Mouse (Mus musculus): ENCODE measurements around the gene Strip1.
"Not testable (repeated sequence)": the region's sequence is repeated elsewhere in the genome, so short reads cannot be mapped to it uniquely, and the experiment has no call there.

The Strip1 gene

DNA sequence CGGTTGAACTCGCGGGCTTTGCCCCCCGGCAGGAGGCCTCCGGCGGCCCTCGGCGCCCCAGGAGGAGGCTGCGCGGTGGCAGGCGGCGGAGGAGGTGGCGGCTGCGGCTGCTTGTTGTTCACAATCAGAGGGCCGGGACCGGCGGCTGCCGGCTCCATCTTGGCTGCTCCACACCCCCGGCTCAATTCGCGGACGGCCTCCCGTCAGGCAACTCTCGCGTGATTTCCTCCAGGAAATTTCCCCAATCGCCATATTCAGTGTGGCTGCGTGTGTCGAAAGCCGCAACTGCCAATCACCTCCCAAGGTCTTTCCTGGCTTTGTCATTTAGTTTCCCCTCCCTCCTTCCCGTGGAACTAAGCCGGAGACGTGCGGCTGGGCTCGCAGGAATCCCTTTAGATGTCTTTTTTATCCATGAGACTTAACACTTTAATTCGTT is at the start of gene Strip1:
Strip1 (minus strand) TSS at position 172 of the 436 bp plus-strand sequence.
- DNase-seq, result peak; percentile 92 to 93

DNA sequence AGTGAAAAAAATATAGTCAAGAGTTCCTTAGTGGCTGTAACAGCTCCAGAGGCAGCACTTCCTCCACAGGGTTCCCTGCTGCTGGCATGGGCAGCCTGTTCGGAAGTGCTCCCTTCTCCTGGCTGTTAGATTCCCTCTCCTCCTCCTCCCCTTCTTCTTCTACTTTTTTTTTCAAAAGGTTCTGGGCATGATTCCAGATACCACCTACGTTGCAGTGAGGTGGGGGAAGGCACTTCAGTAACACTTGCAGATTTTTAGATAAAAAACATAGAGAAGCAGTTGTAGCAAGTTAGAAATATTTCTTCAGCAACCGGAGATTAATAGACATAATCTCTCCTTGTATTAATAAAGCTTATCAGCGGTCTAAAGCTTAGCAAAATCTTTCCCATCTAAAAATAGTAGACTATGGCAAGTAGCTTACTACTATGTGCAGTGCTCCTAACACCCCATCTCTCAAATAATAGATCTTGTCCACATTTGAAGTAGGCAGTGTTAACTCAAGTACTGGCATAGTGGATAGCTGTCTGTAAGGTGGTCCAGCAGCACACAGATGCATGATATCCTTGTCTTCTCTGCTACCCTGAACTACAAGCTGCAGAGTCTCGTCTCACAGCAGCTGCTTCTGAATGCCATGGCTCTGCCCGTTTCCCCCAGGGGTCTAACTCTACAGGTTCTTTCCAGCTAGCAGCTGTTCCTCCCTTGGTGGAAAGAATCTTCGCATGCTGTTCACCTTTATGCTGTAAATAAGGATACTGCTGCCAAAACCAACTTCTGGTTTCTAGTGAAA is 49.5 kb upstream of the Strip1 start:
- peak in 1 of 2 experiments; percentile 25 for DNase-seq

DNA sequence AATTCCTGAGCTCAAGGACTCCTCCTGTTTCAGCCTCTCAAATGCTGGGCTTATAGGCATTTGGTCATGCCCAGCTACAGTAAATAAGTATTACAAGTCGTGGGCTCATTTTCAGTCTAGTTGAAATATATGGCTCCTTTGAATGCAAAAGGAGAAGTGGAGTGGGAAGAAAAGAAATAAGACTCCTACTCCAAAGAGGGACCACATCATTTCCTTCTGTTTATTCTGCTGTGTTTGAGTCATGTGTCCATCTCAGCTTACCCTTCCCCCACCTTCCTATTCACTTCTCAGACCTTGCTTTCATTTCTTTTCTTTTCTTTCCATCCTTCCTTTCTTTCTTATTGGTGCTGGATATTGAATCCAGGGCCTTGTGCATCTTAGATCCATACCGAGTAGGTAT is 40.0 kb upstream of the Strip1 start:
- DNase-seq, result no peak

DNA sequence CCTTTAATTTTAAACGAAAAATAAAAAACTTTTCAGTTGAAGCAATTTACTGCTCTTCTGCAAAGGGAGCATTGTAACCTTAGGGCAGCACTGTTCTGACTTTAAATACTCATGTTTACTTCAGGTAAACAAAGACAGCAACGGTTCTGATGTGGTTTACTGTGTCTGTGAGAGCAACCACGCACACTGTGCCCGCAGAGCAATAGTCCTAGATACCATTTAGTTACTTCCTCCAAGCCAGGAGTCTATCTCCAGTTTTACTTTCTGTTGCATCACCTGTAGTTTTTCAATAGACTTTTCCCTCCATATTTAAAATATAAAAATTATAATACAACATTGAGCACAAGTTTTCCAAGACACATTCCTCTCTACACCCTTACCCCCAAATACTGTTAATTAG is 39.0 kb upstream of the Strip1 start:
- no peak for DNase-seq

DNA sequence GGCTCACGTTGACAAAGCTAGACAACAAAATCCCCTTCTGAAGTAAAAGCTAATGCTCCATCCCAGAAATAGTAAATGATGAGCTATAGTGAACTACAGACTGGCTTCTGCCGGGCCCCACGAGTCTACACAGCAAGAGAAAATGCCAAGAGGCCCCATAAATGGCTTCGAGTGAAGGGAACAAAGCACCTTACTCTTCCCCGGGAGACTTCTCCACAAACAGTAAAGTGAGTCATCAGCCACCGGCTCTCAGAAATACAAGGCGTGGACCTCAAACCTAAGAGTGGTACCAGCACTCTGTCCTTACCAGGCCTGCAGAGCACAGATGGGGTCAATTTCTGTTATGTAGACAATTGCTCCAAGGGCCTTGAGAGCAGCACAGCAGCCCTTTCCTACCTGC is 37.3 kb upstream of the Strip1 start:
- DNase-seq, result no peak

DNA sequence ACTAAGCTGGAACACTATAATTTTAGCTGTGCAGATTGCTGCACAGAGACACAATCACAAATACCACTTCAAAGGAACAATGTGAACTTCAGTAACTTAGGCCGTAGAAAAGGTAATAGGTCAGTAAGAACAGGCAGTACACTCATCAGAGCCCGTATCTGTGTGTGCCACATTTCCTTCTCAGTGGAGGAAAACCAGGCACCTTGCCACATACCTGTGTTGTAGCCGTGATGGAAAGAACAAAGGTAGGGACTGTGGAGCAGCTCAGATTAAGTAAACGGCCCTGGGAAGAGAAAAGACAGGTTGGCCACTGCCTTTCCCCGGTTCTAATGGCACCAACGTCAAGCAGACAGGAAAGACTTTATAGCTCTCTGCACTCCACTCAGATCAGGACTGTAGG is 35.9 kb upstream of the Strip1 start:
- DNase-seq, result no peak

DNA sequence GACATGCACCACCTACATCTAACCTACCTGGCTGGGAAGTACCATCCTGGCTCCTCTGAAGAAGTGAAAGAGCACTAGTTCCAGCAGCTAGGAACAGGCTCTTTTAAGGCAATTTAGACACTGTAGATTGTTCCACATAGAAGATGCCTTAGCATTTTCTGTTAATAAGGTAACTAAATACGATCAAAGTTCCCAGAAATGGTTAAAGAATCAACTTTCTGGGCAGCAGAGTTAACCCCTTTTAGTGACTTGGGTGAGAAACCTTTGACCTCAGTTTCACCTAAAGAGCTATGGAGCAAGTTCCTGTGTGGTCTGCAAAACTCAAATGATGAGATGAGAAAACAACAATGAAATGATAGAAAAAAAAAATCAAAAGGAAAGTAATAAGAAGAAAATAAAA is 33.1 kb upstream of the Strip1 start:
- DNase-seq, result no peak

DNA sequence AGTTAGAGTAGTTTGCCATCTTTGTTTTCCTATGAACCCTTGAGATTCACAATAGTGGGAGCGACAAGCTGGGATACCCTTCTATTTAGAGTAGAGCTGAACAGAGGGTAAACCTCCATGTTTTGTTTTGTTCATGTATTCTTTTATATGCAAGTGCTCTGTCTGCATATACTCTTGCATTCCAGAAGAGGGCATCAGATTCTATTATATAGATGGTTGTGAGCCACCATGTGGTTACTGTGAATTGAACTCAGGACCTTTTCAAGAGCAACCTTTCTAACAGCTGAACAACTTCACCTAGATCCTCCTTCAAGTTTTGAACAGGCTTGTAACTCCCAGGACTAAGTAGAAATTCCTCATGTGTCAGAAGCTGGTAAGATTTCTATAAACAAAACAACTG is 27.5 kb upstream of the Strip1 start:
- no peak for DNase-seq

DNA sequence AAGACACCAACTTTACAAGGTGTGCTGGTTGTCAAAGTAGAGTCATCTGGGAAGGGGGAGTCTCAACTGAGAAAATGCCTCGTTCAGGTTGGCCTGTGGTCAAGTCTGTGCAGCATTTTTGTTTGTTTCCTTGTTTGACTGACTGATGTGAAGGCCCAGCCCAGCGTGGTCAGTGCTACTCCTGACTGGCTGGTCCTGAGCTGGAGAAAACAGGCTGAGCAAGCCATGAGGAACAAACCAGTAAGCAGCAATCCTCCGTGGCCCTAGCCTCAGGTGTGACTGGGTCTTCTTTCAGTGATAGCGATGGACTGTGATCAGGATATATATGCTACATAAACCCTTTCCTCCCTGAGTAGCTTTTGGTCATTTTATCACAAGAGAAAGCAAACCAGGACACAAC is 25.4 kb upstream of the Strip1 start:
- DNase-seq, result no peak

DNA sequence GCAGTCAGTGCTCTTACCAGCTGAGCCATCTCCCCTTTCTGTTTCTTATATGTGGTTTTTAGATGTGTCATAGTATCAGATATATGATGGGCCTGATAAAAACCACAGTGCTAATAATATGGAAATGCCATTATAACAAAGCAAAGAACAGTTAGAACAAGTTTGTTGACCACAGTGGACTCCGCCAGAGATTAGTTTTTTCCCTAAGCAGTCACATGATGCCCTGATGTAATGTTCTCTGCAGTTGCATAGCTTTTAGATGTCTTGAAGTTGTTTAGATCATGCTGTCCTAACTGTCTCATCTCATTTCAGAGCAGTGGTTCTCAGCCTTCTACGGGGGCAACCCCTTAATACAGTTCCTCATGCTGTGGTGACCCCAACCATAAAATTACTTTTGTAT is 24.7 kb upstream of the Strip1 start:
- no peak for DNase-seq

DNA sequence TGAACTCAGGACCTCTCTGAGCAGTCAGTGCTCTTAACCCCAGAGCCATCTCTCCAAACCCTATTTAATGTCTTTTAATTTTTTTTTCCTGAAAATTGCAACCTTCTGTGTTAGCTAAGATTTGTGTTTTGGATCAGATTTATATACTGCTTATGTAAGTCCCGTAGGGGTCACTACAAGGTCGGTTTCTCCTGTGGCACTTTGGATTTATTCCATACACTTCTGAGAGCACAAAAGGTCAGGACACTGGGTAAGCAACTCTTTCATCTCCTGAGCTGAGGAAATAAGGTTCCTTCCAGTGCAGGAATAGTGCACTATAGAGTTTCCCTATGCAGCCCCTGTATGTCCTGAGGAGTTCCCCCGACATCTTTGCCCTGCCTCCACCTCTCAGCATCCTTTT is 24.0 kb upstream of the Strip1 start:
- no peak for DNase-seq

DNA sequence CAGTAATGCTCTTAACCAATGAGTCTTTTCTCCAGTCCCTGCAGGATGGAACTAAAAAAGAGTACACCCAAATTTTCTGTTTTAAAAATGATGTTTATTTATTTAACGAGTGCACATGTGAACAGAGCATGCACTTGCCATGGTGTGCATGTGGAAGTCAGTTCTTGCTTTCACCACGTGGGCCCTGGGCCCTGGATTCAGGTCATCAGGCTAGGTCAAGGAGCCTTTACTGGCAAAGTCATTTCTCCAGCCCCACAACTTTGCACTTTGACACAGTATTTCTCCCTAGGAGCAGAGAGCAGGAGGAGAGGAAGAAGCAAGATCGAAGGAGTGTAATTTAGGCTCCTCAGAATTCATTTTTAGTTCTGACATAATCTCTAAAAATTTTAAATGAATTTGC is 23.4 kb upstream of the Strip1 start:
- no peak for DNase-seq

DNA sequence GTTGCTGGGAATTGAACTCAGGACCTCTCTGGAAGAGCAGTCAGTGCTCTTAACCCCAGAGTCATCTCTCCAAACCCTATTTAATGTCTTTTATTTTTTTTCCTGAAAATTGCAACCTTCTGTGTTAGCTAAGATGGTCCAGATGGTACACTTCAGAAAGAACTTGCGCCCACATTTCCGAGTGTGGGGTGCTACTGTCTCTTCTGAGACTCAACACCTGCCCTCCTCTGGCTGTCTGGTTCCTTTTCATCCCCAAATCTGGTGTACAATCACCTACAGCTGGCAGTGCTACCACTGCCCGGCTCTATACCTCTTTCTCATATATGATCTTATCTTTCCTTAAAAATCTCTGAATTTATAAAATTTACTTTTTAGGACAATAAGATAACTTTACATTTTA is 21.5 kb upstream of the Strip1 start:
- DNase-seq, result no peak

DNA sequence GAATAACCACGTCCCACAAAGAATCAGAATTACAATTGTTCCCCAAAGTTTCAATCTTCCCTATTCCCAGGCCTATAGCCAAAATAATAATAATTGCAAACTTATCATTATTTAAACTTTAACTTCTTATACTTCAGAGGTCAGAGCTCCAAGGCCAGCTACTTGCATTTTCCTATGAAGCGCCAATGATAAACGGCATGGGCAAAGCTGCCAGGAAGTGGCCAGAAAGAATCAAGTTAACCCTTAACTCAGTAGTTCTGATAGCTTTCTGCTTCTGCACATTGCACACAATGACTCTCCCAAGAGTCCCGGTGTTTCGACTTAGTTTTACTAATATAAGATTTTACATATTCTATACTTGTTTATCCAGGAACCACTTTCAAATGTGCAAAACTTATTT is 18.8 kb upstream of the Strip1 start:
- not testable (repeated sequence) for DNase-seq

DNA sequence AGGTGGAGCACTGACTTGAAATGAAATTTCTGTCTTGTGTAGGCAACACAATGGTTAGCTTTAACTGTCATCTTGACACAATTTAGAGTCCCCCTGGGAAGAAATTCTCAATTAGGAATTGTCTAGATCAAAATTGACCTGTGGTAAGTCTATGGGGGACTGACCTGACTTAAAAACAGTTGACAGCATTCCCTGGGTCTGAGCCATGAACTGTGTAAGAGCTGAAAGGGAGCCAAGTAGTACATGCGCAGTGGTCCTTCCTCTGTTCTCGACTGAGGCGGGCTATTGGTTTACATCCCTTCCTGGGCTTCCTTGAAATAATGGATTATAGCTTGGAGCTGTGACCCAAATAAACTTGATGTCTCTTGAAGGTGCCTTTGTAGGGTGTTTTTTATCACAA is 15.5 kb upstream of the Strip1 start:
- DNase-seq, result no peak

DNA sequence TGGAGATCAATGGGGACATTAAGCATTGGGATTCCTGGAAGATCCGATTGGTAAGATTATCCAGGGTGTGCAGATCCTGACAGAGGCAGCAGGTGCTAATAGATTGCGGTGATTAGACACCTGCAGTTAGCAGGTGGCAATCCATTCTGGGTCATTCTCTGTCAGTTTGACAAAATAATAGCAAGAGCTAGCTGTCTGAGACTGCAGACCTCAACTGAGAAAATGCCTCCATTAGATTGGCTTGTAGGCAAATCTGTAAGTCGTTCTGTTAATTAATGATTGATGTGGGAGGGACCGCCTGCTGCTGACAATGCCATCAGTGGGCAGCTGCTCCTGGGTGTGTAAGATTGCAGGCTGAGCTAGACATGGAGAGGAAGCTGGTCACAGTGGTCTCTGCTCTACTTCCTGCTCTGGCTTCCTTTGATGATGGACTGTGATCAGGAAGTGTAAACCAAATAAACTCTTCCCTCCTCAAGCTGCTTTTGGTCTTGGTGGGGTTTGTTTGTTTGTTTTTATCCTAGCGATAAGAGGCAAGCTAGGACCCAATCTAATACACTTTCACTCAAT is 6.2 kb upstream of the Strip1 start:
- no peak for DNase-seq

DNA sequence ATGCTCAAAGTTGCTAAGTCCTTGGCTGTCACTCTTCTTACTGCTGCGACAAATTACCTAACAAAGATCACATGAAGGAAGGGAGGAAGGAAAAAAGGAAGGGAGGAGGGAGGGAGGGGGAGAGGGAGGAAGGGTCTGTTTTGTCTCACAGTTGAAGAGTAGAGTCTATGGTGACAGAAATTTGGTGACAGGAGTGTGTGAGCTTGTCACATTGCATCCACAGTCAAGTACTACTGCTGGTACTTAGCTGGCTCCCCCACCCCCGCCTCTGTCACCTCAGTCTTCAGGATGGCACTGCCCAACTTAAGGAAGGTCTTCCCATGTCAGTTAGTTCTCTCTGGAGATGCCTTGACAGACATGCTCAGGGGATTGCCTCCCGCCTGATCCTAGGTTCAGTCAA is 4.7 kb upstream of the Strip1 start:
- DNase-seq, result no peak

DNA sequence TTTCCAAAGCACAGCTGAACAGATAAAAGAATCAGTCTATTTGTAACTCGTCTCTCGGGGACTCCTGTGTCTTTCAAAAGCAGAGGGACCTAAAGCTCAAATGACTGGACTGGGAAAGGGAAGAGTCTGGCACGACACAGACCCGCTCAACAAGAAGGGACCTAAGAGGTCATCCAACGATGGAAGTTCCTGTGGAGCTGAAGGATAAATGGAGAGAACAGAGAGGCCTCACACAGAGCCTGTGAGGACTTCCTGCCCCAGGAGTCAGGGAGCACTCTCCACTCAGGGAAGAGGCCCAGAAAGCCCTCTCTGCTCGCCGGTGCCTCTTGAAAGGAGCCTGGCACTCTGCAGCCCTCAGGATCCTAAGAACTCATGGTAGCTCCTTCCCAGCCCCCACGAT is 4.3 kb upstream of the Strip1 start:
- no peak for DNase-seq

DNA sequence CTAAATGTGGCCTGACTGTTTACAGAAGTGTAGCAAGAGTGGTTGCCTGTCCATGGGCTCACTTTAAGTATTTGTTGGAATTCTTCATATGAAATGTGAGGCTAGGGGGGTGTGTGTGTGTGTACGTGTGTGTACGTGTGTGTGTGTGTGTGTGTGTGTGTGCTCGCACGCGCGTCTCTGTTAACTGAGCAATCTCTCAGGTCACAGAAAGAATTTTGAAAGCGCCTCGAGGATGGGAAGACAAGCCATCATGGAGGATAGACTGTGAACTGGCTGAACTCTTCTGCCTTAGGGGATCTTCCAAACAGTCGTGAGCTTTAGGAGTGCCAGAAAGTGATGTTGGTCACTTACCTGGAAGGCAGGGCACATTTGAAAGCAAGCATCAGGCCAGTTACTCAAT is 2.4 kb upstream of the Strip1 start:
- DNase-seq, result no peak

DNA sequence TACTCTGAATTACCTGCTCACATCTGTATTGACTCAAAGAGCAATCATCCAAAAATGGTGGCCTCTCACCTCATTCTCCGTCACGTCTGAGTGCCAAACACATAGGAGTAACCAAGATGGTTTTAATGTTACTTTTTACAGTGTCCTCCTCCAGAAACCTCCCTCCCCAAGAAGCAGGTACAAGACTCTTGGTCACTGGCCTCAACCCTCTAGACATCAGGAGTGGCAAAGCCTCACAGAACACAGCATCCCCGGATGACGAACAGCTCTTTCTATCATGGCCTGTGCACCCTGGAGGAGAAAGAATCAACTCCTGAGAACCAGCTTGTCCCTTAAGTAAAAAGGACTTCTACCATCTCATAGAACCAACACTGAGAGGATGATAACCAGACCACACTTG is 1.3 kb upstream of the Strip1 start:
- no peak for DNase-seq

DNA sequence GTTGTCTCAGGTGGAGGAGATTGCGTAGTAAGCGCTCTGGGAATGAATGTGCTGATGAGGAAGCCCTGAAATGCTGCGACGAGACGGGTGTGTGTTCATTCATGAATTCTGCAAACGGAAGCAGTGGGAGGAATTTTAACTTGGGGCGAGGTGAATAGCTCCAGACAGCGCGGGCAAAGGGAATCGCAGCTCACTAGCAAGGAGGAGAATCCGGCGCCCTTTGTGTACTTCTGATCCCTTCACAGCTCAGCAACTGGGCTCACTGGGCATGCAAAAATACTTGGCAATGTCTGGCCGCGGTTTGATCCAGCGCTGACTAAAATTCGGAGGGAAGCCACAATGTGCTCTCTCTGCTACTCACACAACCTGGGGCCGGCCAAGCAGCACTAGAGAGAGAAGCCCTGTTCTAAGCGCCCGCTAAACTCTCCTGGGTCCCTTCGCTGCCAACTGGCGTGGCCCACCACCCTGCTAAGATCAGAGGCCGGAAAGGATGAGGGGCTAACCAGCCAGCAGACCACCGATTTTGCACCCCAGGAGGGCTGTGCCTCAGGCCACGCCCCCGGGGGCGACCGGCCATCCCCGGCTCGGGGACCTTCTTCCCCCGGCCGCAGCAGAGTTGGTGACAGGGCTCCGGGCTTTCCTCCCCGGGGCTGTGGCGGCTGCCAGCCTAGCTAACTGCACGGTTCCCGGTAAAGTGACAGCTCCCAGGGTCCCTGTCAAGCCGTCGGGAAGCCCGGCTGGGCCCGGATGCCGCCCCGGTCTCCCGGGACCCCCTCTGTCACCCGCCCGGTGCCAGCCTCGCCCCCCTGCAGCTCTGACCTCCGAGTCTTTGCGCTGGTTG is 592 bp downstream of the Strip1 start, which contains the start of gene Gm10961:
Gm10961 (plus strand) TSS at position 641 of the 841 bp plus-strand sequence.
- DNase-seq, result peak in 1 of 2 experiments; percentile 47

DNA sequence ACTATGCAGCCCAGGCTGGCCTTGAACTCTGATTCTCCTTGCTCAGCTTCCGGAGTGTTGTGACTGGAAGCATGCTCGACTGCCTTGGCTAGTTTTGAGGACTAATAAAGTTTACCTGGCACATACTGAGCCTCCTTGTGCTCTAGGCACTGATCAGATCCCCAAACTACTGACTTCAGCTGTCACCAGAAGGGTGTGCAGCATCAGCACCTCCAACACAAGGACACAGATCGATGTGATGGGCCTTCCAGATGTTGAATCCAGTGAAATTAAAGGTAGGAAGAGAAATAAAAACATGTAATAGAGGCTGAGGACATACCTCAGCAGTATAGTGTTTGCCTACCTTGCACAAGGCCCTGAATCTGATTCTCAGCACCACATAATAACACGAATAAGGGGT is 2.1 kb downstream of the Strip1 start:
- no peak for DNase-seq

DNA sequence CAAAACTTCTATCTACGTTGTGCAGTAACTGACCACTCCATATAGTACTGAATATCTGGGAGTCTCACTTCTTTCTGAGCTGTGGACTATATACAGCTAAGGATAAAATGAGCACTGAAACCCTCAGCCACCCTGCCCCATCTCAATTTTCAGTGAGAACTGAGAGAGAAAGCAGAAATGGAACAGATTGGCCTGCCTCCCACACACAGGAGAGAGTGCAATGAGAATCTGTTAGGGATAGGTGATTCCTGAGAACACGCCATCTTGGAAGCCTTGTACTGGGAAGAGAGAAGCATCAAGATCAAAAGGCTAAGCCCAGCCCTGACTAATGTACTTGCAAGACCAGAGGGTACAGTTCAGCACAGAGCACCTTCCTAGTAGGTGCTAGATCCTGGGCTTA is 2.9 kb downstream of the Strip1 start:
- no peak for DNase-seq

DNA sequence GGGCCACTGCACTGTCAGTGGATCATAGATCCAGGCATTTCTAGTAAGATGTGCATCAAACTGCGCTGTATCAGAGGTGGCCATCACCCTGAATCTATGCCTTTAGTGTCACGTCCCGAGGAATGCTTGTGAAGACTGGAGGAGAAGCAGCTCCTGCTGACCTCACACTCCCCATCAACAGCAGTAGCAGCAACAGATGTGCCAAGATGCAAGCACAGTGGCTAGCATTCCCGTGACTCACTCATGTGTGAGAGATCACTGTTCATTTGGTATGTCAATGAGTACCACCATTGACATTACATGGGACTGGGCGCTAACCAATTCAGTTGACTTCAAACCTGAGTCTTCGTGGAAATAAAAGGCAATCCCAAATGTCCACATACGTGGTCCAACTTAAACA is 3.9 kb downstream of the Strip1 start:
- no peak for DNase-seq
